Mouse (Mus musculus) forebrain, embryonic 11.5 days (tissue): ENCODE measurements around the gene Rwdd3. TPM values are rescaled to one million over a fixed set of nuclear protein-coding genes. Genes with fewer than 3 reads are reported as not detected.
A peak's percentile ranks its signal among the peaks of the same experiment; 100 is the strongest.

Source experiments
- ATAC-seq: fragments of 200-750 bp; cut with Nextera tagmentation; replicated peaks from 2 replicates; pipeline ENCODE4 v1.8.0; 2017; ENCODE audit warnings: moderate TSS enrichment; ENCODE audit not compliant: low FRiP score
- DNase-seq: peaks from one replicate; pipeline ENCODE4 v3.0.0-alpha.2; 2017; ENCODE audit warnings: low spot score
- H3K27ac ChIP-seq: fragments of 300-500 bp; sonication (generic); 2 replicates; pipeline ENCODE4 v1.5.1; 2014; ENCODE audit warnings: low read depth, low read length
- H3K27me3 ChIP-seq: fragments of 300-500 bp; sonication (generic); 2 replicates; pipeline ENCODE4 v1.6.1; 2014; ENCODE audit warnings: mild to moderate bottlenecking, low read length, mixed read lengths; ENCODE audit not compliant: control insufficient read depth, insufficient read depth
- H3K36me3 ChIP-seq: fragments of 300-500 bp; sonication (generic); 2 replicates; pipeline ENCODE4 v1.6.1; 2014; ENCODE audit warnings: mild to moderate bottlenecking, low read length, moderate library complexity, mixed read lengths; ENCODE audit not compliant: control insufficient read depth, insufficient read depth
- H3K4me1 ChIP-seq: fragments of 300-500 bp; sonication (generic); replicated peaks from 2 replicates; pipeline ENCODE4 v1.6.1; 2014; ENCODE audit warnings: low read length, mixed read lengths; ENCODE audit not compliant: control insufficient read depth, insufficient read depth
- H3K4me2 ChIP-seq: fragments of 300-500 bp; sonication (generic); 2 replicates; pipeline ENCODE4 v1.6.1; 2014; ENCODE audit warnings: low read depth, mild to moderate bottlenecking, low read length, moderate library complexity, mixed read lengths; ENCODE audit not compliant: severe bottlenecking
- H3K4me3 ChIP-seq: fragments of 300-500 bp; sonication (generic); 2 replicates; pipeline ENCODE4 v1.5.1; 2014; ENCODE audit warnings: low read depth, low read length
- H3K9ac ChIP-seq: fragments of 300-500 bp; sonication (generic); 2 replicates; pipeline ENCODE4 v1.6.1; 2014; ENCODE audit warnings: low read length
- H3K9me3 ChIP-seq: fragments of 300-500 bp; sonication (generic); 2 replicates; pipeline ENCODE4 v1.6.1; 2016; ENCODE audit warnings: low read length, mixed read lengths; ENCODE audit not compliant: control insufficient read depth
- WGBS: fragments of 180-500 bp; shearing (Covaris S2); extraction: QIAGEN DNeasy Blood & Tissue Kit; methylation state at CpG from one replicate; pipeline ENCODE4 v1.1.7; 2014; 5-methylcytosine and 5-hydroxymethylcytosine counted together
- polyA plus RNA-seq: library from polyadenylated mRNA; unstranded; fragments of >200 nt; fragmentation: Nextera tagmentation; extraction: Ambion mirVana; gene quantifications from 2 replicates; pipeline ENCODE4 v1.2.1, GENCODE M21; 2014

Rwdd3 gene
- polyA plus RNA-seq, 1 experiment from 2014 or later, result 5.1 TPM

- no peaks in the 10 kb centered on the region for H3K27me3 ChIP-seq
- ATAC-seq, result no peak
- no peaks in the 10 kb centered on the region for H3K9me3 ChIP-seq
- 90% methylated on average over 2 of the region's 2 CpGs for WGBS
- H3K9ac ChIP-seq, result no peak overlapping the region
- H3K27ac ChIP-seq, result no peak overlapping the region
- H3K4me2 ChIP-seq, result no peak overlapping the region
- no peaks in the 10 kb centered on the region for H3K4me1 ChIP-seq
- H3K36me3 ChIP-seq, result no peaks in the 10 kb centered on the region
- DNase-seq, result no peak
- H3K4me3 ChIP-seq, result no peak overlapping the region
Measured at GRCm38 (mm10) chr3:121189199-121189598, 17.7 kb upstream of the Rwdd3 start.

GRCm38 (mm10) chr3:121187510-121187909 lies 16.0 kb upstream of the Rwdd3 start:
- Histone ChIP-seq H3K4me2 (no peak overlapping the region), H3K27me3 (no peaks in the 10 kb centered on the region), H3K9me3 (no peaks in the 10 kb centered on the region), H3K36me3 (no peaks in the 10 kb centered on the region), H3K9ac (no peak overlapping the region), H3K4me3 (no peak overlapping the region), H3K27ac (no peak overlapping the region), H3K4me1 (no peaks in the 10 kb centered on the region)
- ATAC-seq (no peak), DNase-seq (no peak)
- 88% methylated on average over 7 of the region's 7 CpGs for WGBS

- H3K4me3 ChIP-seq, result no peak overlapping the region
- H3K9ac ChIP-seq, result no peak overlapping the region
- no peak overlapping the region for H3K27ac ChIP-seq
- no peak for DNase-seq
- H3K9me3 ChIP-seq, result no peaks in the 10 kb centered on the region
- H3K36me3 ChIP-seq, result no peaks in the 10 kb centered on the region
- WGBS, result 90% methylated on average over 3 of the region's 3 CpGs
- H3K27me3 ChIP-seq, result no peaks in the 10 kb centered on the region
- ATAC-seq, result no peak
- no peaks in the 10 kb centered on the region for H3K4me1 ChIP-seq
- H3K4me2 ChIP-seq, result no peak overlapping the region
Measured at GRCm38 (mm10) chr3:121186925-121187324, 15.4 kb upstream of the Rwdd3 start.

- WGBS, result 94% methylated on average over 3 of the region's 3 CpGs
- H3K9me3 ChIP-seq, result no peaks in the 10 kb centered on the region
Measured at GRCm38 (mm10) chr3:121185197-121185596, 13.7 kb upstream of the Rwdd3 start.

GRCm38 (mm10) chr3:121176011-121176410 lies 4.5 kb upstream of the Rwdd3 start:
- no peak for ATAC-seq
- no peaks in the 10 kb centered on the region for H3K9me3 ChIP-seq
- no peak overlapping the region for H3K4me3 ChIP-seq
- 83% methylated on average over 1 of the region's 1 CpGs for WGBS
- no peak for DNase-seq
- H3K4me1 ChIP-seq, result no peaks in the 10 kb centered on the region
- no peak overlapping the region for H3K27ac ChIP-seq
- H3K27me3 ChIP-seq, result no peaks in the 10 kb centered on the region
- H3K4me2 ChIP-seq, result no peak overlapping the region
- no peak overlapping the region for H3K9ac ChIP-seq
- no peaks in the 10 kb centered on the region for H3K36me3 ChIP-seq

More at GRCm38 (mm10) chr3:121185197-121185596, 13.7 kb upstream of the Rwdd3 start:
- Histone ChIP-seq H3K4me2 (no peak overlapping the region), H3K9ac (no peak overlapping the region), H3K4me1 (no peaks in the 10 kb centered on the region), H3K27ac (no peak overlapping the region), H3K36me3 (no peaks in the 10 kb centered on the region), H3K4me3 (no peak overlapping the region), H3K27me3 (no peaks in the 10 kb centered on the region)
- DNase-seq (no peak), ATAC-seq (no peak)

- no peaks in the 10 kb centered on the region for H3K36me3 ChIP-seq
- H3K4me1 ChIP-seq, result no peaks in the 10 kb centered on the region
- no peak overlapping the region for H3K27ac ChIP-seq
- H3K27me3 ChIP-seq, result no peaks in the 10 kb centered on the region
- no peak overlapping the region for H3K4me2 ChIP-seq
- 87% methylated on average over 9 of the region's 9 CpGs for WGBS
- H3K9ac ChIP-seq, result no peak overlapping the region
- H3K9me3 ChIP-seq, result no peaks in the 10 kb centered on the region
- ATAC-seq (no peak), DNase-seq (no peak)
- no peak overlapping the region for H3K4me3 ChIP-seq
Measured at GRCm38 (mm10) chr3:121174248-121174945, 2.9 kb upstream of the Rwdd3 start.

GRCm38 (mm10) chr3:121172718-121173117 lies 1.2 kb upstream of the Rwdd3 start:
- H3K9me3 ChIP-seq, result no peaks in the 10 kb centered on the region
- H3K27ac ChIP-seq, result no peak overlapping the region
- H3K4me3 ChIP-seq, result no peak overlapping the region
- H3K27me3 ChIP-seq, result no peaks in the 10 kb centered on the region
- no peak overlapping the region for H3K4me2 ChIP-seq
- no peaks in the 10 kb centered on the region for H3K4me1 ChIP-seq
- H3K9ac ChIP-seq, result no peak overlapping the region
- ATAC-seq, result no peak
- DNase-seq, result no peak
- H3K36me3 ChIP-seq, result no peaks in the 10 kb centered on the region
- WGBS, result 78% methylated on average over 2 of the region's 2 CpGs

GRCm38 (mm10) chr3:121171872-121172265 lies 374 bp upstream of the Rwdd3 start:
- peak overlapping the region; percentile 57 for H3K4me3 ChIP-seq
- no peak overlapping the region for H3K27ac ChIP-seq
- H3K4me2 ChIP-seq, result peak overlapping the region; percentile 65
- ATAC-seq (no peak), DNase-seq (no peak)
- no peaks in the 10 kb centered on the region for H3K36me3 ChIP-seq
- no peaks in the 10 kb centered on the region for H3K4me1 ChIP-seq
- H3K9me3 ChIP-seq, result no peaks in the 10 kb centered on the region
- 58% methylated on average over 6 of the region's 6 CpGs for WGBS
- peak overlapping the region; percentile 61; the same call in 1 of the 2 replicates for H3K9ac ChIP-seq
- no peaks in the 10 kb centered on the region for H3K27me3 ChIP-seq

GRCm38 (mm10) chr3:121170631-121171030 lies 864 bp downstream of the Rwdd3 start:
- Histone ChIP-seq H3K4me3 (peak overlapping the region; percentile 57), H3K9me3 (no peaks in the 10 kb centered on the region; the same call in 1 of the 2 replicates), H3K4me2 (peak overlapping the region; percentile 65), H3K27me3 (no peaks in the 10 kb centered on the region), H3K36me3 (no peaks in the 10 kb centered on the region), H3K9ac (no peak overlapping the region), H3K27ac (no peak overlapping the region), H3K4me1 (no peaks in the 10 kb centered on the region)
- 58% methylated on average over 7 of the region's 7 CpGs for WGBS
- no peak for DNase-seq
- no peak for ATAC-seq
